Mouse (Mus musculus) adrenal gland, postnatal 36 days (tissue): Measurements from ENCODE around the gene Olfr1008. TPM values are rescaled to one million over a fixed set of nuclear protein-coding genes. Genes with fewer than 3 reads are reported as not detected.
"Not testable (repeated sequence)": the region's sequence is repeated elsewhere in the genome, so short reads cannot be mapped to it uniquely, and the experiment has no call there.

ENCODE experiments used
- DNase-seq, 2 experiments: peaks; one replicate each; pipeline ENCODE4 v3.0.0; 2021; ENCODE audit warnings: mixed read lengths in 1 of 2
- long read RNA-seq, 2 experiments: library from polyadenylated mRNA; stranded (forward); transcript quantifications; one replicate each; pipeline ENCODE4 v2.0.0; 2021; ENCODE audit warnings: borderline sequencing depth in 2 of 2
- total RNA-seq, 2 experiments: library from RNA; stranded (reverse); gene quantifications; 2 replicates each; pipeline ENCODE4 v1.2.3; 2021

Gene Olfr1008
- not detected for total RNA-seq
- long read RNA-seq, experiment 1: 0 reads
- long read RNA-seq, experiment 2: 0 reads

DNA sequence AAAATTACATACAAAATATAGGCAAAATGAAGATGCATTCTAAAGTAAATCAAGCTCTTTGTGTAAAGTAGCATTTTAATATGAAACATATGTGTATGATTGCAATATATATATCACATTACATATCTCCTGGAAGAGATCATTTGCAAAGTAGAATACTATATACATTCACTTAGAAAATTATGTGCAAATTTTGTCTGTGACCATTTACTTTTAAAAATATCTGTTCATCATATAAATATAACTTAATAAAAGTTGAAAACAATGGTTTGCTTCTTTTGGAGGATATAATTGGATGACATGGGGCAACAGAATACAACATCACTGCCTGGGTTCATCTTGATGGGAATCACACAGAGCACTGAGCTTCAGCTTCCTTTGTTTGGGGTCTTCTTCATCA, at the start of gene Olfr1008:
Gene Olfr1008 (plus strand): TSS at position 301 of the 400 bp plus-strand sequence.
- DNase-seq: no peak

DNA sequence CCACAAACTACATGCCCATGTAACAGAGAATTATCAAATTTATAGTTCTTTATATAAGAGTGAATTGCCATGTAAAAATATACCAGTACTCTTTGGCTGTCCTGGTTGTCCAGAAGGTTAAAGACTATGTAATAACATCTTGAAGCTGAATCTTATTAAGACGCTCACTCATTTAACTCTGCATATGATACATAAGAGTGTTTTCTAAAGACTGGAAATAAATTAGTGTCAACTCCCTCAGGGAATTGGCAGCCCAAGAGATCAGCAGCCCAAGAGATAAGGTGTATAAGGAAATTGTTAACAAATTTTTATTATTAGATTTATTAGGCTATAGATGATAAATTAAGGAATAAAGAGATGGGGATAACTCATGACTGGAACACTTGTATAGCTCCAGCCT, 38.6 kb upstream of the Olfr1008 start, which contains the start of gene Olfr1002:
Gene Olfr1002 (minus strand): TSS at position 101 of the 400 bp plus-strand sequence.
- no peak for DNase-seq

DNA sequence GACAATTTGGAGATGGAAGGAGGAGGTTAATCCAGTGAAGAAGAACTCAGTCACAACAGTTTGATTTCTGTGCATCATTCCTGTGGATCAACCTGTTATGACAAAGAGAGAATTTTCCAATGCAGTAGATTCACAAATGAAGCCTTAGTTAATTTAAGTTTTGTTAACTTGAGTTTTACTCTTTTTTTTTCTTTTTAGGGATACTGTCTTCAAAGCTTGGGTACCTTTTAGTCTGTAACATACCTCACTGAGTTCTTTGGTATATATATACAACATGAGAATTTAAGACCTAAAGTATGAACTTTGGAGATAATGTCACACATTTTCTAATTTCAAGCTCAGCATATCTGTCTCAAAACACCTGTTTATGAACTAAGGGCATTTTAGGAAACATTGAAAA, 24.9 kb upstream of the Olfr1008 start, which contains the start of gene Olfr154:
Gene Olfr154 (minus strand): TSS at position 101 of the 400 bp plus-strand sequence.
- not testable (repeated sequence) for DNase-seq

DNA sequence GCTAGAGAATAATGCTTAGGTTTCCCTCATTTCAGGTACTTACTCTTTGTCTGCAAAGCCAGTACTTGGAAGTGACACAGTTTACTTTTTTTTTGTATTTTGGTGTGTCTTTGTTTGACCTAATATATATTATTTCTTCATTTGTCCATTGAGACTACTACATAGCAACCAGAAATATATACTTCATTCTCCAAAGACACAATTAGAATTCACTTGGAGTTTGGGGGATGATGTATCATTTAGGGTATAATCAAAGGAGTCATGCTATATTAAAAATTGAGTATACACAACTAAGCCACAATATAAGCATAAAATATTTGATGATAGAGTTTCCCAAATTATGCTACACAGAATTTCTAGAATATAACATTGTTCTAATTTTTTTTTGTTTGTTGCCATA, 10.6 kb upstream of the Olfr1008 start, which contains the start of gene Olfr1006:
Gene Olfr1006 (minus strand): TSS at position 101 of the 400 bp plus-strand sequence.
- DNase-seq: no peak

DNA sequence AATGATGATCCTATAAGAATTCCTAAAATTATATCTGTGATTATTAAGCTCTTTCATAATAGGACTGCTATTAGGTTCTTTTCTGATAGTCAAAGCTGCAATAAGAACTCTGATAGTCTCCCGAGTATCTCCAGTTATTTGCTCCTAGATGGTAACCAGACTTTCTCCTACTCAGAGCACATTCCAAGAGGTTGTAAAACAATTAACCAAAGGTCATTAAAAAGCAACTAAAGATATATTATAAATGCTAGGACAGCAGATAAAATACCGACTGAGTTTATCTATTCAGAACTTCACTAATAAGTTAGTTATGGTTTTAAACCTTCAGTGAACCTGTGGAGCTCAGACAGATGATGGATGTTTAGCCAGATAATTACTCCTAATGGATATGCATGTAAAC, 21.4 kb downstream of the Olfr1008 start:
- DNase-seq: not testable (repeated sequence)

DNA sequence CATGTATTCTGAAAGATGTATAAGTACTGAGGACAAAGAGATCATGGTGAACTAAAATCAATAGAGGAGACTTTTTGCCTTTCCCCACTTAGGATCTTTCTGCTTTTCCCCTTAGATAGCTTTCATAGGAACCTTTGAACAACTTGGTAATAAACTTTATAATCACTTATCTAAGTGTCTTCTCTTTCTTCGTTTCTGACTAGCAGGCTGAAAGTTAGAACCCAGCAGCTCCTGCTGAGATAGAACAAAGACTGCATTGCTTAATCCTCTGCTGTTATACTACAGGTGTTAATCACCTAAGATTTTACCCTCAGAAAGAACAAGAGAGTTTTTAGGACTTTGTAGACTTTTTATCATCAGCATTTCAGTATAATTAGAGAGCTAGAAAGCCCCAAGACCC, 21.9 kb downstream of the Olfr1008 start:
- no peak for DNase-seq

DNA sequence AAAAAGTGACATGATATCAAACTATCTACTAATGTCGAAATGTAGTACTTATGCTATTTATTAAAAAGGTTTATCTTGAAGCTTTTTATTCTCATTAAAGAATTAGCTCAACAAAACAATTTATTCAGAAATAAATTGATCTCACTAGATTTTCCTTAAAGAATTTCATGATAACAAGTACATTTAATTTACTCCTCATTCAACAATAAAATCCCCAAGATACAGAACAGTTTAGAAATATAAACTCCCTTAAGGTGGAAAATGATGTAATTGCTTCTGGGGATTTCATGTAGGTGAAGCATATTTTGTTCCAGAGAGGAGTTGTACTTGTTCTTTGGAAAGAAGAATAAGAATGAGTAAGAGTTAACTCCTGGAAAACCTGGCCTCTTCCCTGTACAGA, 25.9 kb downstream of the Olfr1008 start, which contains the start of gene Olfr1009:
Gene Olfr1009 (plus strand): TSS at position 301 of the 400 bp plus-strand sequence.
- DNase-seq: no peak

DNA sequence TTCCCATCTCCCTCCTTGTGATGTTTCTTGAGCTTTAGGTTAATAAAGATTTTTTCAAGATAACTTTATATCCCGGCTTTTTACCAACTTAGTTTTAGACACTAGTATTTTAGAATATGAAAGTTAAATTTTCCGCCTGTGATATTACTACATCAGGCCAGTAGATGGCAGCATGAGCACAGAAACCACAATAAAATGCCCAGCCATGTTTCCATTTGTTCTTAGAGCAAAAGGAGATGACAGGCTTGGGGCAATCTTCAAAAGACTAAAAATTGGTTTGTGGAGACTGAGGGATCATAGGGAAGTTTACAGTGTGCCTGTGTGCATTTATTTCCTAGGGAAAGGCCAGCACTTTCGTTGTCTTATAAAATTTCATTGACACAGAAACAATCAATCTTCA, 36.6 kb downstream of the Olfr1008 start:
- peak in 1 of 2 experiments; percentile 15 for DNase-seq

Other genes starting within 250 kb of the Olfr1008 start
- gene Olfr995, start 245.8 kb upstream of the Olfr1008 start, total RNA-seq: not detected
- under 1 TPM; 0.26 to 0.33 TPM for gene 4833423E24Rik, start 170.4 kb upstream of the Olfr1008 start, total RNA-seq
- not detected for gene Olfr996, start 110.2 kb upstream of the Olfr1008 start, total RNA-seq
- not detected for gene Olfr998, start 100.5 kb upstream of the Olfr1008 start, total RNA-seq
- not detected for gene Olfr1000, start 77.5 kb upstream of the Olfr1008 start, total RNA-seq
- gene Olfr1002, start 38.7 kb upstream of the Olfr1008 start, total RNA-seq: not detected
- gene Olfr154, start 25.0 kb upstream of the Olfr1008 start, total RNA-seq: not detected
- gene Olfr1006, start 10.7 kb upstream of the Olfr1008 start, total RNA-seq: not detected
- gene Olfr1009, start 26.0 kb downstream of the Olfr1008 start, total RNA-seq: not detected
- gene Olfr1012, start 73.3 kb downstream of the Olfr1008 start, total RNA-seq: not detected
- gene Olfr1013, start 77.7 kb downstream of the Olfr1008 start, total RNA-seq: under 1 TPM in 1 of 2 experiments, not detected in 1; 0.07 TPM
- gene Olfr1014, start 83.3 kb downstream of the Olfr1008 start, total RNA-seq: not detected
- gene Olfr1015, start 92.6 kb downstream of the Olfr1008 start, total RNA-seq: not detected
- gene Olfr1016, start 113.1 kb downstream of the Olfr1008 start, total RNA-seq: not detected
- not detected for gene Olfr1018, start 129.0 kb downstream of the Olfr1008 start, total RNA-seq
- gene Olfr1019, start 156.1 kb downstream of the Olfr1008 start, total RNA-seq: not detected
- not detected for gene Olfr1020, start 157.6 kb downstream of the Olfr1008 start, total RNA-seq
- gene Olfr1022, start 179.2 kb downstream of the Olfr1008 start, total RNA-seq: not detected
- gene Olfr1023, start 196.2 kb downstream of the Olfr1008 start, total RNA-seq: not detected
- not detected for gene Olfr1024, start 215.6 kb downstream of the Olfr1008 start, total RNA-seq
- gene Olfr1025-ps1, start 225.8 kb downstream of the Olfr1008 start, total RNA-seq: not detected
- not detected for gene Olfr1026, start 232.1 kb downstream of the Olfr1008 start, total RNA-seq